Mouse (Mus musculus) neural tube, embryonic 15.5 days (tissue): ENCODE data around the gene Casc1. TPM values are rescaled to one million over a fixed set of nuclear protein-coding genes. Genes with fewer than 3 reads are reported as not detected.

Experiments used
- ATAC-seq: fragments of 200-750 bp; cut with Nextera tagmentation; 2 replicates; pipeline ENCODE4 v1.8.0; 2017; ENCODE audit warnings: mild to moderate bottlenecking, moderate TSS enrichment, moderate library complexity; ENCODE audit not compliant: low FRiP score
- H3K27ac ChIP-seq: fragments of 300-500 bp; sonication (generic); replicated peaks from 2 replicates; pipeline ENCODE4 v1.5.1; 2015; ENCODE audit warnings: mild to moderate bottlenecking, inconsistent platforms
- H3K27me3 ChIP-seq: fragments of 300-500 bp; sonication (generic); replicated peaks from 2 replicates; pipeline ENCODE4 v1.6.1; 2015; ENCODE audit warnings: inconsistent platforms
- H3K36me3 ChIP-seq: fragments of 300-500 bp; sonication (generic); 2 replicates; pipeline ENCODE4 v1.6.1; 2015; ENCODE audit warnings: inconsistent platforms
- H3K4me1 ChIP-seq: fragments of 300-500 bp; sonication (generic); 2 replicates; pipeline ENCODE4 v1.6.1; 2015; ENCODE audit warnings: inconsistent platforms
- H3K4me2 ChIP-seq: fragments of 300-500 bp; sonication (generic); 2 replicates; pipeline ENCODE4 v1.6.1; 2015; ENCODE audit warnings: inconsistent platforms, mild to moderate bottlenecking, moderate library complexity
- H3K4me3 ChIP-seq: fragments of 300-500 bp; sonication (generic); replicated peaks from 2 replicates; pipeline ENCODE4 v1.5.1; 2015; ENCODE audit warnings: mild to moderate bottlenecking, inconsistent platforms
- H3K9ac ChIP-seq: fragments of 300-500 bp; sonication (generic); replicated peaks from 2 replicates; pipeline ENCODE4 v1.6.1; 2015; ENCODE audit warnings: mild to moderate bottlenecking, inconsistent platforms
- H3K9me3 ChIP-seq: fragments of 300-500 bp; sonication (generic); replicated peaks from 2 replicates; pipeline ENCODE4 v1.6.1; 2016; ENCODE audit warnings: inconsistent platforms
- WGBS: fragments of 180-500 bp; shearing (Covaris S2); methylation state at CpG from one replicate; pipeline ENCODE4 v1.1.7; 2015; ENCODE audit warnings: mixed read lengths; 5-methylcytosine and 5-hydroxymethylcytosine counted together
- polyA plus RNA-seq: library from polyadenylated mRNA; unstranded; fragments of >200 nt; fragmentation: Nextera tagmentation; extraction: Ambion mirVana; gene quantifications from 2 replicates; pipeline ENCODE4 v1.2.1, GENCODE M21; 2015

Casc1 gene
- 0.56 and 0.70 TPM in 2 replicates for polyA plus RNA-seq

GRCm38 (mm10) chr6:145210816-145211338 is at the start of gene Casc1, which contains the start of gene Etfrf1:
Gene Casc1, minus strand, starts transcription at chr6:145211005.
Gene Etfrf1, plus strand, starts transcription at chr6:145211134.
- no peaks in the 10 kb centered on the region for H3K27me3 ChIP-seq
- H3K4me2 ChIP-seq = peak within 1 kb of the TSS; percentile 79
- H3K9me3 ChIP-seq = no peaks in the 10 kb centered on the region
- peak within 1 kb of the TSS; percentile 97 for H3K27ac ChIP-seq
- peaks cover 15% of the 10 kb centered on the region for H3K4me1 ChIP-seq
- H3K36me3 ChIP-seq = no peaks in the 10 kb centered on the region
- H3K4me3 ChIP-seq = peak within 1 kb of the TSS; percentile 81
- peak; percentile 100 for ATAC-seq
- peak within 1 kb of the TSS; percentile 90 for H3K9ac ChIP-seq
- WGBS = under 1% methylated on average over 36 of the region's 36 CpGs

- Histone ChIP-seq H3K36me3 (no peaks in the 10 kb centered on the region), H3K9ac (no peak overlapping the region), H3K27me3 (no peaks in the 10 kb centered on the region), H3K4me1 (peaks cover 1% of the 10 kb centered on the region; the same call in 1 of the 2 replicates), H3K9me3 (no peaks in the 10 kb centered on the region), H3K4me2 (no peak overlapping the region), H3K4me3 (no peak overlapping the region), H3K27ac (no peak overlapping the region)
- ATAC-seq = no peak
- WGBS = 43% methylated on average over 2 of the region's 2 CpGs
Observed at GRCm38 (mm10) chr6:145256701-145257073, 45.9 kb upstream of the Casc1 start.

GRCm38 (mm10) chr6:145255952-145256700 is 45.3 kb upstream of the Casc1 start:
- Histone ChIP-seq H3K4me3 (no peak overlapping the region), H3K4me2 (no peak overlapping the region), H3K9me3 (no peaks in the 10 kb centered on the region), H3K36me3 (no peaks in the 10 kb centered on the region), H3K27ac (no peak overlapping the region), H3K27me3 (no peaks in the 10 kb centered on the region), H3K9ac (no peak overlapping the region), H3K4me1 (peaks cover 7% of the 10 kb centered on the region; the same call in 1 of the 2 replicates)
- 90% methylated on average over 13 of the region's 13 CpGs for WGBS
- ATAC-seq = no peak

GRCm38 (mm10) chr6:145250820-145251219 is 40.0 kb upstream of the Casc1 start:
- Histone ChIP-seq H3K4me1 (peaks cover 28% of the 10 kb centered on the region), H3K4me2 (peak overlapping the region; percentile 78), H3K4me3 (peak overlapping the region; percentile 89), H3K27ac (peak overlapping the region; percentile 87), H3K36me3 (no peaks in the 10 kb centered on the region), H3K9ac (peak overlapping the region; percentile 89), H3K27me3 (no peaks in the 10 kb centered on the region), H3K9me3 (no peaks in the 10 kb centered on the region)
- peak; percentile 25; the same call in 1 of the 2 replicates for ATAC-seq
- WGBS = 8% methylated on average over 16 of the region's 16 CpGs

GRCm38 (mm10) chr6:145250185-145250791 is 39.5 kb upstream of the Casc1 start, which contains the start of gene Kras:
Gene Kras, minus strand, starts transcription at chr6:145250239.
- Histone ChIP-seq H3K9me3 (no peaks in the 10 kb centered on the region), H3K4me2 (peak within 1 kb of the TSS; percentile 78), H3K4me1 (peaks cover 28% of the 10 kb centered on the region), H3K27me3 (no peaks in the 10 kb centered on the region), H3K27ac (peak within 1 kb of the TSS; percentile 87), H3K36me3 (0 out of 2 replicates have a peak, but pooled peaks cover 3% of the 10 kb centered on the region), H3K9ac (peak within 1 kb of the TSS; percentile 89), H3K4me3 (peak within 1 kb of the TSS; percentile 89)
- under 1% methylated on average over 69 of the region's 83 CpGs for WGBS
- peak; percentile 91 for ATAC-seq

- peak overlapping the region; percentile 89 for H3K9ac ChIP-seq
Observed at GRCm38 (mm10) chr6:145249291-145250184, 38.7 kb upstream of the Casc1 start.

GRCm38 (mm10) chr6:145247886-145248285 is 37.1 kb upstream of the Casc1 start:
- peak overlapping the region; percentile 12 for H3K4me3 ChIP-seq
- H3K36me3 ChIP-seq = peaks cover 11% of the 10 kb centered on the region; the same call in 1 of the 2 replicates
- 69% methylated on average over 3 of the region's 3 CpGs for WGBS
- peaks cover 28% of the 10 kb centered on the region for H3K4me1 ChIP-seq
- peak overlapping the region; percentile 78 for H3K4me2 ChIP-seq
- no peak overlapping the region for H3K27ac ChIP-seq
- H3K27me3 ChIP-seq = no peaks in the 10 kb centered on the region
- no peak for ATAC-seq
- no peak overlapping the region for H3K9ac ChIP-seq
- no peaks in the 10 kb centered on the region for H3K9me3 ChIP-seq

More at GRCm38 (mm10) chr6:145249291-145250184, 38.7 kb upstream of the Casc1 start:
- H3K4me2 ChIP-seq = peak overlapping the region; percentile 78
- no peaks in the 10 kb centered on the region for H3K9me3 ChIP-seq
- 1% methylated on average over 72 of the region's 124 CpGs for WGBS
- peak overlapping the region; percentile 87 for H3K27ac ChIP-seq
- H3K27me3 ChIP-seq = no peaks in the 10 kb centered on the region
- peak; percentile 70 for ATAC-seq
- peak overlapping the region; percentile 89 for H3K4me3 ChIP-seq
- H3K4me1 ChIP-seq = peaks cover 28% of the 10 kb centered on the region
- H3K36me3 ChIP-seq = peaks cover 6% of the 10 kb centered on the region; the same call in 1 of the 2 replicates

GRCm38 (mm10) chr6:145246841-145247240 is 36.0 kb upstream of the Casc1 start:
- Histone ChIP-seq H3K4me2 (no peak overlapping the region), H3K9ac (no peak overlapping the region), H3K4me3 (no peak overlapping the region), H3K4me1 (peaks cover 28% of the 10 kb centered on the region), H3K27me3 (no peaks in the 10 kb centered on the region), H3K36me3 (peaks cover 11% of the 10 kb centered on the region; the same call in 1 of the 2 replicates), H3K27ac (no peak overlapping the region), H3K9me3 (no peaks in the 10 kb centered on the region)
- no peak for ATAC-seq
- WGBS = 84% methylated on average over 5 of the region's 5 CpGs

- Histone ChIP-seq H3K4me2 (no peak overlapping the region), H3K4me1 (peaks cover 5% of the 10 kb centered on the region), H3K4me3 (no peak overlapping the region), H3K9me3 (no peaks in the 10 kb centered on the region), H3K36me3 (peaks cover 17% of the 10 kb centered on the region), H3K27me3 (no peaks in the 10 kb centered on the region), H3K9ac (no peak overlapping the region), H3K27ac (no peak overlapping the region)
- ATAC-seq = no peak
- 64% methylated on average over 1 of the region's 1 CpGs for WGBS
Observed at GRCm38 (mm10) chr6:145242521-145242920, 31.7 kb upstream of the Casc1 start.

- Histone ChIP-seq H3K9ac (no peak overlapping the region), H3K9me3 (no peaks in the 10 kb centered on the region), H3K36me3 (peaks cover 14% of the 10 kb centered on the region), H3K27me3 (no peaks in the 10 kb centered on the region), H3K4me2 (no peak overlapping the region), H3K4me1 (no peaks in the 10 kb centered on the region), H3K27ac (no peak overlapping the region), H3K4me3 (no peak overlapping the region)
- no peak for ATAC-seq
- 90% methylated on average over 6 of the region's 6 CpGs for WGBS
Observed at GRCm38 (mm10) chr6:145240285-145240684, 29.5 kb upstream of the Casc1 start.

- no peak overlapping the region for H3K4me2 ChIP-seq
- H3K27me3 ChIP-seq = no peaks in the 10 kb centered on the region
- ATAC-seq = no peak
- no peak overlapping the region for H3K9ac ChIP-seq
- WGBS = 87% methylated on average over 4 of the region's 4 CpGs
- H3K9me3 ChIP-seq = no peaks in the 10 kb centered on the region
- H3K36me3 ChIP-seq = peaks cover 8% of the 10 kb centered on the region
- no peak overlapping the region for H3K4me3 ChIP-seq
- H3K4me1 ChIP-seq = no peaks in the 10 kb centered on the region
- no peak overlapping the region for H3K27ac ChIP-seq
Observed at GRCm38 (mm10) chr6:145237148-145237547, 26.3 kb upstream of the Casc1 start.
